Mouse (Mus musculus) cerebellum, postnatal 14 days (tissue): Measurements from ENCODE around the gene Disp2.

ENCODE experiments used
- DNase-seq, 2 experiments: peaks; one replicate each; pipeline ENCODE4 v3.0.0; 2021; ENCODE audit warnings: mixed read lengths in 2 of 2

Disp2 gene

DNA sequence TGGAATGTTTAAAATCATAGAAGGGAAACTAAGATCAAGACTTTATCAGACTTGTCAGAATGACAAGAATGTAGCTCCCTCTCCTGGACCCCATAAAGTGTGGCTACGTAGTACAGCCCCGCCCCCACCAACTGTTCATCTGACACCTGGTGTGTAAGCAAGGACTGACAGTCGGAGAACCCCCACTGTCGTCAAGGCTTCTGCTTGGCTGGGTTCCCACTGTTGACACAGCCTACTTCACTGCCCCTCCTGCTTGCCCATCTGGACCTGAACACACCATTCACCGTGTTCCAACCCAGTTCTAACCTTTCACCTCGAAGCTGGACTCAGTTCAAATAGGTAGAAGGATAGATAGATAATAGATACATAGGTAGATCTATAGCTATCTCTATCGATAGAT is 66.7 kb downstream of the Disp2 start:
- DNase-seq, result peak; percentile 75 to 78

DNA sequence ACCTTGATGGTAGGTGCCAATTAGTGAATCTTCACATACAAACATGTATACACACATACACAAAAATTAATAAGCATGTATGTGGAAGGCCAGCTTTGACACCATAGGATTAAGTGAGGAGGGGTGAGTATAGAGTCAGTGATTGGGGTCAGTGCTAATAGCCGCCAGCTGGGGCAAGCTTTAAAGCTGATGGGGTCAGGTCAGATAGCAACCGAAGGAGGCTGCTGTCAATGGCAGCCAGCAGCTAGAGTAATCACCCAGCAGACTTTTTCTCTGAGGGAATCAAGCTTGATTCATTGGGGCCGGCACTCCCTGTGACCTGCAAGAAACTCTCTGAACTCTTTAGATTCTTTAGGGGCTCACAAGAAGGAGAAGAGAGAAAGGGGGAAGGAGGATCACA is 72.2 kb downstream of the Disp2 start:
- DNase-seq, result no peak
